Mouse (Mus musculus): Measurements from ENCODE around the gene Gm49378. TPM values are rescaled to one million over a fixed set of nuclear protein-coding genes. Genes with fewer than 3 reads are reported as not detected.

Gm49378 gene
- 3.4 and 5.2 TPM in 2 replicates for polyA plus RNA-seq (2016; fragmentation: Nextera tagmentation; extraction: Ambion mirVana)

DNA sequence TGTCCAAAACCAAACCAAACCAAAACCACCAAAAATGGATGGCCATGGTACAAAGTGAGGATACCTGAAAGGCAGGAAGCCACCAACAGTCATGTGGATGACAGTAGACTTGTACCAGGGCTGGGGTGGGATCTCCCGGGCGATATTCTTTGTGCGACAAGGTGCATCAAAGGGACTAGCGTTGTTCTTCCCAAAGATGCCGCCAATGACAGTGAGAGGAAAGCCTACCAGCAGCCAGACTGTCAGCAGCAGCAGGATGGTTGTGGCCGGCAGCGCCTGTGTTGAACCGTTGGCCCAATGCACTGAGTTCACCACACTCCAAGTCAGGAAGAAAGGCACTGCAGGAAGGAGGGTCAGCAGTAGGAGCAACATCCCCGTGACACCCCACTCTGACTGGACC, at the start of gene Gm49378:
TSS of gene Gm49378 (minus strand) at position 101 of the 400 bp plus-strand sequence.
- 94% methylated on average over 9 of the region's 9 CpGs for whole genome bisulfite sequencing
- no peak within 1 kb of the TSS for H3K9ac ChIP-seq
- H3K4me3 ChIP-seq: no peak within 1 kb of the TSS
- no peak within 1 kb of the TSS for H3K4me2 ChIP-seq
- ATAC-seq (ENCODE audit: insufficient number of reproducible peaks, low FRiP score): no peak
- no peak within 1 kb of the TSS for H3K27ac ChIP-seq (ENCODE audit: poor library complexity, severe bottlenecking)
- peaks cover 70% of the 10 kb centered on the region for H3K36me3 ChIP-seq
- no peaks in the 10 kb centered on the region for H3K9me3 ChIP-seq (replicated peaks)
- no peaks in the 10 kb centered on the region for H3K27me3 ChIP-seq (replicated peaks)
- H3K4me1 ChIP-seq (replicated peaks): peaks cover 27% of the 10 kb centered on the region

DNA sequence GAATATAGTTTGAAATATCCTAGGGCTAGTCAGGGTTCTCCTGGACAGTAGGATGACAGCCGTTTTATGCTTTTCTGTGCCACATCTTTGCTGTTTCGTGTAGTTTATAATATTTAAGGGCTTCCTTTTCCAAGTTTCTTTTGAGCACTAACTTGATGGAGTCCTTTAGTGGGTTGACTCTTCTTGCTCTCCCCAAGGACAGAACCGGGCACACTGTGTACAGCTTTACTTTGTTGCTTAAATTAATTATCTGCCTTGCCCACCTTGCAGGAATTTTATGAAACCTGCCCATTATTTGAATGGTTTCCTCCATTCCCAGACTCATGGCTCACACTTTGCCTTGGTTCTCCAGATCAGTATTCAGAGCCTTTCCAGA, 44.4 kb upstream of the Gm49378 start:
- Histone ChIP-seq H3K9me3 (replicated peaks) (no peaks in the 10 kb centered on the region), H3K27me3 (replicated peaks) (no peaks in the 10 kb centered on the region), H3K36me3 (peaks cover 32% of the 10 kb centered on the region), H3K4me3 (peak overlapping the region; percentile 95), H3K27ac (ENCODE audit: poor library complexity, severe bottlenecking) (peak overlapping the region; percentile 88), H3K9ac (peak overlapping the region; percentile 88), H3K4me1 (replicated peaks) (peaks cover 10% of the 10 kb centered on the region), H3K4me2 (peak overlapping the region; percentile 96)
- WGBS: 16% methylated on average over 3 of the region's 3 CpGs
- ATAC-seq (ENCODE audit: insufficient number of reproducible peaks, low FRiP score): peak; percentile 18

GRCm38 (mm10) chr14:55681160-55682117, 43.7 kb upstream of the Gm49378 start, which contains the start of gene Tinf2:
Tinf2 (minus strand) TSS chr14:55681820.
- Histone ChIP-seq H3K27ac (ENCODE audit: poor library complexity, severe bottlenecking) (peak within 1 kb of the TSS; percentile 88), H3K9me3 (replicated peaks) (no peaks in the 10 kb centered on the region), H3K36me3 (peaks cover 38% of the 10 kb centered on the region), H3K4me1 (replicated peaks) (peaks cover 10% of the 10 kb centered on the region), H3K4me2 (peak within 1 kb of the TSS; percentile 96), H3K9ac (peak within 1 kb of the TSS; percentile 88), H3K4me3 (peak within 1 kb of the TSS; percentile 95), H3K27me3 (replicated peaks) (no peaks in the 10 kb centered on the region)
- peak; percentile 97 for ATAC-seq (ENCODE audit: insufficient number of reproducible peaks, low FRiP score)
- under 1% methylated on average over 66 of the region's 66 CpGs for WGBS

DNA sequence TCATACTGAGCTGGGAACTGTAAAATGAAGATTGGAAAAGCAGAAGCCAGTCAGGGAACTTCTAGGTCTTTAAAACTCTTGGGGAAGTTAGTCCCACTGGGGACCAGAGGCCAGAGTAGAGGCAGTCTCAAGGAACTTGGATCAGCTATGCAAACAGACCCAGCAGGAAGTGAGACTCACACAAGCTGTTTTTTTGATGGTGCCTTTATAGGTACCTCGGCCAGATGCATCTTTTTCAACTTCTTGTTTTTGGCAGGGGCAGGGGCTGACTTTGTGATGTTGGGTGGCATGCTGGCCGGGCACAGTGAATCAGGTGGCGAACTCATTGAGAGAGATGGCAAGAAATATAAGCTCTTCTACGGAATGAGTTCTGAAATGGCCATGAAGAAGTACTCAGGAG, 39.9 kb upstream of the Gm49378 start:
- peaks cover 56% of the 10 kb centered on the region for H3K36me3 ChIP-seq
- 83% methylated on average over 4 of the region's 4 CpGs for WGBS
- H3K9me3 ChIP-seq (replicated peaks): no peaks in the 10 kb centered on the region
- no peak overlapping the region for H3K4me2 ChIP-seq
- H3K27ac ChIP-seq (ENCODE audit: poor library complexity, severe bottlenecking): no peak overlapping the region
- no peak for ATAC-seq (ENCODE audit: insufficient number of reproducible peaks, low FRiP score)
- no peak overlapping the region for H3K4me3 ChIP-seq
- H3K4me1 ChIP-seq (replicated peaks): peaks cover 13% of the 10 kb centered on the region
- no peaks in the 10 kb centered on the region for H3K27me3 ChIP-seq (replicated peaks)
- no peak overlapping the region for H3K9ac ChIP-seq

DNA sequence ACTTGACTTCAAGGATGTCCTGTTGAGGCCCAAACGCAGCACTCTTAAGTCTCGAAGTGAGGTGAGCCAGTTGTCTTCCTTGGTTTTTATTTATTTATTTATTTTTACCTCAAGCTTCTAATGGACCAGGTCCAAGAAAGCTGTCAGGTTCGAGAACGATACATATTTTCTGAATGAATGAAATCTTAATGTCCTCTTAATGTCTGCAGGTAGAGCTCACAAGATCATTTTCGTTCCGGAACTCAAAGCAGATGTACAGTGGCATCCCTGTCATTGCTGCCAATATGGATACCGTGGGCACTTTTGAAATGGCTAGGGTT, 35.0 kb upstream of the Gm49378 start:
- 71% methylated on average over 7 of the region's 7 CpGs for whole genome bisulfite sequencing
- H3K4me3 ChIP-seq: peak overlapping the region; percentile 93
- peaks cover 42% of the 10 kb centered on the region for H3K36me3 ChIP-seq
- no peaks in the 10 kb centered on the region for H3K9me3 ChIP-seq (replicated peaks)
- no peak for ATAC-seq (ENCODE audit: insufficient number of reproducible peaks, low FRiP score)
- peaks cover 18% of the 10 kb centered on the region for H3K4me1 ChIP-seq (replicated peaks)
- peak overlapping the region; percentile 97 for H3K4me2 ChIP-seq
- peak overlapping the region; percentile 73 for H3K9ac ChIP-seq
- H3K27ac ChIP-seq (ENCODE audit: poor library complexity, severe bottlenecking): peak overlapping the region; percentile 44; the same call in 1 of the 2 replicates
- no peaks in the 10 kb centered on the region for H3K27me3 ChIP-seq (replicated peaks)

- Histone ChIP-seq H3K9ac (peak within 1 kb of the TSS; percentile 90), H3K4me3 (peak within 1 kb of the TSS; percentile 93), H3K36me3 (peaks cover 36% of the 10 kb centered on the region), H3K27me3 (replicated peaks) (no peaks in the 10 kb centered on the region), H3K27ac (ENCODE audit: poor library complexity, severe bottlenecking) (peak within 1 kb of the TSS; percentile 81), H3K4me2 (peak within 1 kb of the TSS; percentile 97), H3K4me1 (replicated peaks) (peaks cover 18% of the 10 kb centered on the region), H3K9me3 (replicated peaks) (no peaks in the 10 kb centered on the region)
- peak; percentile 98 for ATAC-seq (ENCODE audit: insufficient number of reproducible peaks, low FRiP score)
- WGBS: under 1% methylated on average over 38 of the region's 38 CpGs
Observed at GRCm38 (mm10) chr14:55671833-55672740, 34.4 kb upstream of the Gm49378 start, which contains the start of the genes Gmpr2 and Nedd8. Gmpr2 (plus strand) TSS chr14:55671941. Nedd8 (minus strand) TSS chr14:55672124.

DNA sequence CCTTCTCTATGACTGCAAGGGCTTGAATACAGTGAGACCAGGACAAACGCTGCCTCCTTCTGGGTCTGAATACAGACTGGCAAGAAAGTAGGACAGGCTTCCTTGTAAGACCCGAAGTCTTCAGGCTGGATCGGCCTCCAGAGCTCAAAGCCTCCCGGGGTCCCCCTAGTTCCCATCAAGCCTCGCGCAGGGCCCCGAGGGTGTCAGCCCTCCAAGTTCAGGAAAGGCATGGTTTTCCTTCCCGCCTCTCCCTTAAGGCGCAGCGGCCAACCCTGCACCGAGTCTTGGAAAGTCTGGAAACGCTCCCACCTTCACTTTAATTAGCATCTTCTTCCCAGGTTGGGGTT, 33.8 kb upstream of the Gm49378 start:
- ATAC-seq (ENCODE audit: insufficient number of reproducible peaks, low FRiP score): peak; percentile 49
- H3K4me3 ChIP-seq: peak overlapping the region; percentile 93
- H3K27ac ChIP-seq (ENCODE audit: poor library complexity, severe bottlenecking): peak overlapping the region; percentile 81; the same call in 1 of the 2 replicates
- peak overlapping the region; percentile 90 for H3K9ac ChIP-seq
- H3K36me3 ChIP-seq: peaks cover 35% of the 10 kb centered on the region
- H3K4me1 ChIP-seq (replicated peaks): peaks cover 18% of the 10 kb centered on the region
- WGBS: under 1% methylated on average over 12 of the region's 12 CpGs
- H3K4me2 ChIP-seq: peak overlapping the region; percentile 97
- no peaks in the 10 kb centered on the region for H3K27me3 ChIP-seq (replicated peaks)
- H3K9me3 ChIP-seq (replicated peaks): no peaks in the 10 kb centered on the region

DNA sequence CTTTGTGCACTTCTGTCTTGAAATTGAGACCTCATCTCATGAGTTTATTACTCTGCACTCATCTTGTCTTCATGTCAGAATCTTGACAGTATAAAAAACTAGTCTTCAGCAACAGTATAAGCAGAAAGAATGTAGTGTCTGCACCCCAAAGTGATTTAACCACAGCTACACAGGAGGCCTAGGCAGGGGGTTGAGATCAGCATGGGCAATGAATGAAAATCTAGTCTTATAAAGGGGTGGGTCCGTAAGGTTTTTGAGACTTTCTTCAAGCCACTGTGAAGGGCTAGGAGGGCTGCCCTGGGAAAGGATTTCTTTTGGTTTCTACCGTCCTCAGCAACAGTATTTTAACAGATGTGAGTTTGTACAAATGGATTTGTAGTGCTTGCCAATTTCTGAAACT, 22.9 kb upstream of the Gm49378 start:
- no peak overlapping the region for H3K9ac ChIP-seq
- H3K4me3 ChIP-seq: peak overlapping the region; percentile 82
- peak overlapping the region; percentile 74; the same call in 1 of the 2 replicates for H3K4me2 ChIP-seq
- no peaks in the 10 kb centered on the region for H3K27me3 ChIP-seq (replicated peaks)
- peaks cover 25% of the 10 kb centered on the region for H3K4me1 ChIP-seq (replicated peaks)
- peaks cover 44% of the 10 kb centered on the region for H3K36me3 ChIP-seq
- no peak for ATAC-seq (ENCODE audit: insufficient number of reproducible peaks, low FRiP score)
- WGBS: 53% methylated on average over 2 of the region's 2 CpGs
- no peaks in the 10 kb centered on the region for H3K9me3 ChIP-seq (replicated peaks)
- H3K27ac ChIP-seq (ENCODE audit: poor library complexity, severe bottlenecking): no peak overlapping the region

DNA sequence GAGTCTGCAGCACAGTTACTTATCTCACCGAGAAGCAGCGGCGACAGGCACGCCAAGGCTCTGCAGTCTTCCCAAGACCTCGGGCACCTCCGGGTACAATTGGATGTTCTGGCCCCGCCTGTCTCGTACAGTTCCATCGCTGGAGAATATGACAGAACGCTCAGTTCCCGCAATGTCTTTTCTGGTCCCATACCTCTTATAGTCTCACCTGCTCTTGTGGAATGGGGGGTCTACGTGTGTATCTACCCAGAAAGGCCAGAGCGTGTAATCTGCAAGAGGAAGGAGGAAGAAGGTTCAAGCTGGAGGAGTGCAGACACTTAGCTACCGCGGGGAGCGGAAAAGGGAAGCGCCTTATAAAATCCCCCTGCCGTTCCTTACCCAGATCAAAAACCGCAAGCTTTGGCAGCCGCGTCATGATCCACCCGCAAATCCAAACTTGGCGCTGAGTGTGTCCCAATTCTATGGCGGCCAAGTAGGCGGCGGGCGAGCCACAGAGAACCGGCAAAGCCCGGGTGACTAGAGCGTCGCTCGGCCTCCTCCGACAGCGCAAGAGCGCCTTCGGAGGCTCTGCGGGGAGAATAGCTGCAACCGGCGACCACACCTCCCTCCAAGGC, 22.4 kb upstream of the Gm49378 start, which contains the start of gene Mdp1:
TSS of gene Mdp1 (minus strand) at position 549 of the 614 bp plus-strand sequence.
- peak within 1 kb of the TSS; percentile 71 for H3K27ac ChIP-seq (ENCODE audit: poor library complexity, severe bottlenecking)
- H3K9ac ChIP-seq: peak within 1 kb of the TSS; percentile 86
- H3K4me3 ChIP-seq: peak within 1 kb of the TSS; percentile 82
- WGBS: 0% methylated on average over 39 of the region's 39 CpGs
- no peaks in the 10 kb centered on the region for H3K9me3 ChIP-seq (replicated peaks)
- H3K36me3 ChIP-seq: peaks cover 42% of the 10 kb centered on the region
- no peaks in the 10 kb centered on the region for H3K27me3 ChIP-seq (replicated peaks)
- H3K4me2 ChIP-seq: peak within 1 kb of the TSS; percentile 74
- peaks cover 25% of the 10 kb centered on the region for H3K4me1 ChIP-seq (replicated peaks)
- ATAC-seq (ENCODE audit: insufficient number of reproducible peaks, low FRiP score): peak; percentile 92

GRCm38 (mm10) chr14:55658011-55658410, 20.3 kb upstream of the Gm49378 start:
- H3K36me3 ChIP-seq: peaks cover 32% of the 10 kb centered on the region

More at GRCm38 (mm10) chr14:55658011-55658410, 20.3 kb upstream of the Gm49378 start:
- Histone ChIP-seq H3K27me3 (replicated peaks) (no peaks in the 10 kb centered on the region), H3K27ac (ENCODE audit: poor library complexity, severe bottlenecking) (peak overlapping the region; percentile 93), H3K9ac (no peak overlapping the region), H3K4me2 (no peak overlapping the region), H3K4me3 (no peak overlapping the region), H3K4me1 (replicated peaks) (peaks cover 25% of the 10 kb centered on the region), H3K9me3 (replicated peaks) (no peaks in the 10 kb centered on the region)
- 83% methylated on average over 5 of the region's 5 CpGs for WGBS
- no peak for ATAC-seq (ENCODE audit: insufficient number of reproducible peaks, low FRiP score)
